Mouse (Mus musculus) CH12.LX (cell line): Measurements from ENCODE around the gene Kpna6.

Experiments used
- CHD1 ChIP-seq: IDR thresholded peaks from 2 replicates; pipeline ENCODE4 v1.6.1; 2012; ENCODE audit warnings: low read depth, low read length, improper control_type of control experiment, inconsistent platforms
- CTCF ChIP-seq, 2 experiments: IDR thresholded peaks in 1 of 2; conservative IDR thresholded peaks in 1 of 2; 2 replicates each; pipeline ENCODE4 v1.5.1; 2011 to 2012; ENCODE audit warnings: low read depth in 2 of 2, low read length in 2 of 2, improper control_type of control experiment in 1 of 2, inconsistent platforms in 1 of 2, mild to moderate bottlenecking in 1 of 2, moderate library complexity in 1 of 2
- E2F4 ChIP-seq: IDR thresholded peaks from 2 replicates; pipeline ENCODE4 v1.6.1; 2011; ENCODE audit warnings: low read depth, low read length, improper control_type of control experiment; ENCODE audit not compliant: insufficient replicate concordance
- ELF1 ChIP-seq: IDR thresholded peaks from 2 replicates; pipeline ENCODE4 v1.6.1; 2014; ENCODE audit warnings: low read depth, mild to moderate bottlenecking, inconsistent platforms, low read length, improper control_type of control experiment
- JUND ChIP-seq: conservative IDR thresholded peaks from 2 replicates; pipeline ENCODE4 v1.6.1; 2011; ENCODE audit warnings: low read depth, low read length, improper control_type of control experiment
- MAFK ChIP-seq: IDR thresholded peaks from 2 replicates; pipeline ENCODE4 v1.6.1; 2011; ENCODE audit warnings: low read length, improper control_type of control experiment; ENCODE audit not compliant: insufficient replicate concordance
- MXI1 ChIP-seq: IDR thresholded peaks from 2 replicates; pipeline ENCODE4 v1.6.1; 2011; ENCODE audit warnings: mild to moderate bottlenecking, low read depth, low read length, improper control_type of control experiment
- NELFE ChIP-seq: IDR thresholded peaks from 2 replicates; pipeline ENCODE4 v1.6.1; 2011; ENCODE audit warnings: low read depth, low read length, improper control_type of control experiment
- POLR2A ChIP-seq: IDR thresholded peaks from 2 replicates; pipeline ENCODE4 v1.6.1; 2011; ENCODE audit warnings: low read depth, mild to moderate bottlenecking, improper control_type of control experiment, low read length
- RCOR1 ChIP-seq: conservative IDR thresholded peaks from 2 replicates; pipeline ENCODE4 v1.6.1; 2012; ENCODE audit warnings: low read depth, mild to moderate bottlenecking, inconsistent platforms, low read length, improper control_type of control experiment
- SIN3A ChIP-seq: IDR thresholded peaks from 2 replicates; pipeline ENCODE4 v1.6.1; 2012; ENCODE audit warnings: low read length, improper control_type of control experiment, inconsistent platforms
- TBP ChIP-seq: conservative IDR thresholded peaks from 2 replicates; pipeline ENCODE4 v1.6.1; 2011; ENCODE audit warnings: low read depth, low read length, improper control_type of control experiment
- USF1 ChIP-seq: IDR thresholded peaks from 2 replicates; pipeline ENCODE4 v1.6.1; 2014; ENCODE audit warnings: low read depth, mild to moderate bottlenecking, inconsistent platforms, low read length, improper control_type of control experiment
- USF2 ChIP-seq: conservative IDR thresholded peaks from 2 replicates; pipeline ENCODE4 v1.6.1; 2011; ENCODE audit warnings: low read depth, low read length, improper control_type of control experiment

- TF ChIP-seq CTCF (conservative IDR thresholded peaks at IDR 0.05 in 1 of 2, IDR thresholded peaks at IDR 0.05 in 1 of 2; ENCODE audit: low read depth in 2 of 2, low read length in 2 of 2): no peak
- no peak for TF ChIP-seq RCOR1
- TF ChIP-seq POLR2A: no peak
- TF ChIP-seq ELF1: no peak
- no peak for TF ChIP-seq SIN3A
- no peak for TF ChIP-seq MXI1
- no peak for TF ChIP-seq TBP
- no peak for TF ChIP-seq CHD1
- no peak for TF ChIP-seq E2F4
- TF ChIP-seq MAFK: no peak
- TF ChIP-seq JUND: no peak
- TF ChIP-seq NELFE: no peak
- TF ChIP-seq USF2: no peak
- no peak for TF ChIP-seq USF1
Measured at GRCm38 (mm10) chr4:129615801-129616290, 56.7 kb downstream of the Kpna6 start.
